Mouse (Mus musculus) stomach, embryonic 14.5 days (tissue): ENCODE results near the gene Vasp. TPM values are rescaled to one million over a fixed set of nuclear protein-coding genes. Genes with fewer than 3 reads are reported as not detected.

Source experiments
- ATAC-seq: fragments of 200-750 bp; cut with Nextera tagmentation; 2 replicates; pipeline ENCODE4 v1.8.0; 2017; ENCODE audit warnings: low read depth, moderate TSS enrichment; ENCODE audit not compliant: insufficient number of reproducible peaks, insufficient read depth, low FRiP score
- H3K27ac ChIP-seq: fragments of 300-500 bp; sonication (generic); 2 replicates; pipeline ENCODE4 v1.5.1; 2014; ENCODE audit warnings: mild to moderate bottlenecking, low read length, moderate library complexity, mixed read lengths
- H3K27me3 ChIP-seq: fragments of 300-500 bp; sonication (generic); 2 replicates; pipeline ENCODE4 v1.6.1; 2014; ENCODE audit warnings: low read length, control low read depth, mixed read lengths; ENCODE audit not compliant: control insufficient read depth, insufficient read depth
- H3K36me3 ChIP-seq: fragments of 300-500 bp; sonication (generic); 2 replicates; pipeline ENCODE4 v1.6.1; 2014; ENCODE audit warnings: mild to moderate bottlenecking, control low read depth, low read length, moderate library complexity, mixed read lengths; ENCODE audit not compliant: control insufficient read depth, insufficient read depth
- H3K4me1 ChIP-seq: fragments of 300-500 bp; sonication (generic); 2 replicates; pipeline ENCODE4 v1.6.1; 2014; ENCODE audit warnings: low read length, control low read depth, mixed read lengths; ENCODE audit not compliant: control insufficient read depth, insufficient read depth
- H3K4me2 ChIP-seq: fragments of 300-500 bp; sonication (generic); replicated peaks from 2 replicates; pipeline ENCODE4 v1.6.1; 2014; ENCODE audit warnings: low read depth, low read length, control low read depth
- H3K4me3 ChIP-seq: fragments of 300-500 bp; sonication (generic); 2 replicates; pipeline ENCODE4 v1.5.1; 2014; ENCODE audit warnings: low read depth, low read length, control low read depth
- H3K9ac ChIP-seq: fragments of 300-500 bp; sonication (generic); replicated peaks from 2 replicates; pipeline ENCODE4 v1.6.1; 2014; ENCODE audit warnings: low read depth, mild to moderate bottlenecking, control low read depth, low read length, moderate library complexity, mixed read lengths
- H3K9me3 ChIP-seq: fragments of 300-500 bp; sonication (generic); 2 replicates; pipeline ENCODE4 v1.6.1; 2016; ENCODE audit warnings: low read depth, low read length, control low read depth; ENCODE audit not compliant: control insufficient read depth
- WGBS: fragments of 180-500 bp; shearing (Covaris S2); extraction: QIAGEN DNeasy Blood & Tissue Kit; methylation state at CpG from one replicate; pipeline ENCODE4 v1.1.7; 2014; 5-methylcytosine and 5-hydroxymethylcytosine counted together
- polyA plus RNA-seq: library from polyadenylated mRNA; unstranded; fragments of >200 nt; fragmentation: Nextera tagmentation; extraction: Ambion mirVana; gene quantifications from 2 replicates; pipeline ENCODE4 v1.2.1, GENCODE M21; 2014

The Vasp gene
- polyA plus RNA-seq, 1 experiment from 2014 or later = 48.1 TPM

GRCm38 (mm10) chr7:19311991-19312390 is 40.4 kb upstream of the Vasp start:
- no peak overlapping the region for H3K9ac ChIP-seq
- no peak overlapping the region for H3K4me2 ChIP-seq
- no peaks in the 10 kb centered on the region for H3K9me3 ChIP-seq
- H3K4me3 ChIP-seq = no peak overlapping the region
- H3K36me3 ChIP-seq = no peaks in the 10 kb centered on the region
- ATAC-seq = no peak
- H3K27ac ChIP-seq = no peak overlapping the region
- H3K27me3 ChIP-seq = peaks cover 2% of the 10 kb centered on the region
- WGBS = 42% methylated on average over 4 of the region's 4 CpGs
- H3K4me1 ChIP-seq = peaks cover 8% of the 10 kb centered on the region; the same call in 1 of the 2 replicates

GRCm38 (mm10) chr7:19309884-19310641 is 38.4 kb upstream of the Vasp start, which contains the start of gene Fosb:
TSS of gene Fosb (minus strand) at chr7:19310051.
- WGBS = under 1% methylated on average over 49 of the region's 49 CpGs
- Histone ChIP-seq H3K4me1 (peaks cover 12% of the 10 kb centered on the region), H3K27ac (no peak within 1 kb of the TSS)

GRCm38 (mm10) chr7:19309278-19309883 is 37.8 kb upstream of the Vasp start:
- Histone ChIP-seq H3K9ac (peak overlapping the region; percentile 29), H3K36me3 (no peaks in the 10 kb centered on the region), H3K9me3 (no peaks in the 10 kb centered on the region), H3K27ac (no peak overlapping the region), H3K4me2 (peak overlapping the region; percentile 99), H3K4me3 (peak overlapping the region; percentile 59), H3K4me1 (peaks cover 16% of the 10 kb centered on the region), H3K27me3 (peaks cover 25% of the 10 kb centered on the region)
- 2% methylated on average over 48 of the region's 48 CpGs for WGBS
- no peak for ATAC-seq

More at GRCm38 (mm10) chr7:19309884-19310641, 38.4 kb upstream of the Vasp start, which contains the start of gene Fosb:
- no peaks in the 10 kb centered on the region for H3K9me3 ChIP-seq
- peaks cover 18% of the 10 kb centered on the region for H3K27me3 ChIP-seq
- H3K4me2 ChIP-seq = peak within 1 kb of the TSS; percentile 99
- peak within 1 kb of the TSS; percentile 47 for H3K9ac ChIP-seq
- peak within 1 kb of the TSS; percentile 59 for H3K4me3 ChIP-seq
- no peaks in the 10 kb centered on the region for H3K36me3 ChIP-seq
- ATAC-seq = peak; percentile 84

- peak overlapping the region; percentile 66; the same call in 1 of the 2 replicates for H3K27ac ChIP-seq
- peak overlapping the region; percentile 99 for H3K4me2 ChIP-seq
- no peaks in the 10 kb centered on the region for H3K9me3 ChIP-seq
- peaks cover 16% of the 10 kb centered on the region for H3K4me1 ChIP-seq
- H3K36me3 ChIP-seq = no peaks in the 10 kb centered on the region
- H3K27me3 ChIP-seq = peaks cover 28% of the 10 kb centered on the region
- H3K4me3 ChIP-seq = peak overlapping the region; percentile 59
- ATAC-seq = peak; percentile 86
- H3K9ac ChIP-seq = peak overlapping the region; percentile 29
- under 1% methylated on average over 58 of the region's 58 CpGs for whole genome bisulfite sequencing
Observed at GRCm38 (mm10) chr7:19308454-19309277, 37.0 kb upstream of the Vasp start.

GRCm38 (mm10) chr7:19307739-19308453 is 36.3 kb upstream of the Vasp start:
- Histone ChIP-seq H3K4me1 (peaks cover 16% of the 10 kb centered on the region), H3K9me3 (no peaks in the 10 kb centered on the region), H3K36me3 (no peaks in the 10 kb centered on the region), H3K9ac (peak overlapping the region; percentile 25; the same call in 1 of the 2 replicates), H3K27ac (peak overlapping the region; percentile 66; the same call in 1 of the 2 replicates), H3K27me3 (peaks cover 33% of the 10 kb centered on the region), H3K4me2 (peak overlapping the region; percentile 99), H3K4me3 (peak overlapping the region; percentile 59)
- ATAC-seq = peak; percentile 71
- 2% methylated on average over 18 of the region's 18 CpGs for WGBS

- Histone ChIP-seq H3K27ac (no peak overlapping the region), H3K36me3 (no peaks in the 10 kb centered on the region), H3K9me3 (no peaks in the 10 kb centered on the region), H3K9ac (no peak overlapping the region), H3K4me3 (no peak overlapping the region), H3K27me3 (peaks cover 40% of the 10 kb centered on the region), H3K4me1 (peaks cover 16% of the 10 kb centered on the region), H3K4me2 (no peak overlapping the region)
- ATAC-seq = no peak
- 68% methylated on average over 25 of the region's 25 CpGs for WGBS
Observed at GRCm38 (mm10) chr7:19306819-19307738, 35.5 kb upstream of the Vasp start.
